Mouse (Mus musculus): ENCODE results near the gene Glul. TPM values are rescaled to one million over a fixed set of nuclear protein-coding genes. Genes with fewer than 3 reads are reported as not detected.
A peak's percentile ranks its signal among the peaks of the same experiment; 100 is the strongest.

The Glul gene
- polyA plus RNA-seq, 1 experiment from 2014 or later, result 146 TPM

DNA sequence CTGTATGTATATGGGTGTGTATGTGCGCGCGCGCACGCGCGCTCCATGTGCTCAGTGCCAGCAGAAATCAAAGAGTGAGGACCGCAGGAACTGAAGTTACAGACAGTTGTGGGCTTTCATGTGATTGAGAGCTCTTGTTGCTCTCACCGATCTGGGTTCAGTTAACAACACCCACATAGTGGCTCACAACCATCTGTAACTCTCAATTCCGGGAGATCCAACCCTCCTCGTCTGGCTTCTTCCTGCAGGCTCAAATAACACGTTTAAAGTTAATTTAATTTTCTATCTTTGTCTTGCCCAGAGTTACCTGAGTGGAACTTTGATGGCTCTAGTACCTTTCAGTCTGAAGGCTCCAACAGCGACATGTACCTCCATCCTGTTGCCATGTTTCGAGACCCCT, 4.5 kb downstream of the Glul start:
- peaks cover 48% of the 10 kb centered on the region for H3K36me3 ChIP-seq (ENCODE audit: control insufficient read depth, insufficient read depth, low read length)
- no peak for ATAC-seq (replicated peaks; ENCODE audit: low FRiP score)
- H3K4me3 ChIP-seq (ENCODE audit: low read depth, low read length), result no peak overlapping the region
- H3K9me3 ChIP-seq (ENCODE audit: control insufficient read depth, low read length), result no peaks in the 10 kb centered on the region
- no peak overlapping the region for H3K4me2 ChIP-seq
- WGBS, result 94% methylated on average over 14 of the region's 14 CpGs
- DNase-seq (ENCODE audit: low spot score), result no peak
- H3K27me3 ChIP-seq (replicated peaks; ENCODE audit: control insufficient read depth, insufficient read depth, low read length), result no peaks in the 10 kb centered on the region
- H3K9ac ChIP-seq (ENCODE audit: low read depth, low read length), result no peak overlapping the region
- no peak overlapping the region for H3K27ac ChIP-seq (ENCODE audit: low read depth, low read length)
- peaks cover 4% of the 10 kb centered on the region; the same call in 1 of the 2 replicates for H3K4me1 ChIP-seq (replicated peaks; ENCODE audit: control insufficient read depth, insufficient read depth, low read length)

DNA sequence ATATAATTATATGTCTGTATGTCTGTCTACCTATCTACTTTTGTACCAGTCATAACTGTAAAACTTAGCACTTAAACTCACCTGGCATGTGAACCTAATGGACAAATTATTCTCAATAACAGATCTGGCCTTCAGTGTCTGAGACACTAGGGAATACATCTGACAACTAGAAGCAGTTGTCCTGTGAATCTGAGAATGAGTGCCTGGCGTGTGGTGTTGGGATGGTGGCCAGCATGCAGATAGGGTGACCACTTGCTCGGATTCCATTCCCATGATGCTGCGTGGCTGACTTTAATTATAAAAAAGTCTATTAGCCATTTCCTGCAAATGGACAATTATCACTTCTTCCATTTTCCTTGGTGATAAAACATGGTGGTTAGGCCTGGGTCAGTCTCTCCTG, 6.1 kb downstream of the Glul start:
- Histone ChIP-seq H3K36me3 (ENCODE audit: control insufficient read depth, insufficient read depth, low read length) (peaks cover 49% of the 10 kb centered on the region), H3K4me2 (no peak overlapping the region), H3K9ac (ENCODE audit: low read depth, low read length) (no peak overlapping the region), H3K27ac (ENCODE audit: low read depth, low read length) (no peak overlapping the region), H3K27me3 (replicated peaks; ENCODE audit: control insufficient read depth, insufficient read depth, low read length) (no peaks in the 10 kb centered on the region), H3K9me3 (ENCODE audit: control insufficient read depth, low read length) (no peaks in the 10 kb centered on the region), H3K4me3 (ENCODE audit: low read depth, low read length) (no peak overlapping the region), H3K4me1 (replicated peaks; ENCODE audit: control insufficient read depth, insufficient read depth, low read length) (peaks cover 4% of the 10 kb centered on the region; the same call in 1 of the 2 replicates)
- no peak for DNase-seq (ENCODE audit: low spot score)
- ATAC-seq (replicated peaks; ENCODE audit: low FRiP score), result no peak
- 89% methylated on average over 3 of the region's 3 CpGs for WGBS

DNA sequence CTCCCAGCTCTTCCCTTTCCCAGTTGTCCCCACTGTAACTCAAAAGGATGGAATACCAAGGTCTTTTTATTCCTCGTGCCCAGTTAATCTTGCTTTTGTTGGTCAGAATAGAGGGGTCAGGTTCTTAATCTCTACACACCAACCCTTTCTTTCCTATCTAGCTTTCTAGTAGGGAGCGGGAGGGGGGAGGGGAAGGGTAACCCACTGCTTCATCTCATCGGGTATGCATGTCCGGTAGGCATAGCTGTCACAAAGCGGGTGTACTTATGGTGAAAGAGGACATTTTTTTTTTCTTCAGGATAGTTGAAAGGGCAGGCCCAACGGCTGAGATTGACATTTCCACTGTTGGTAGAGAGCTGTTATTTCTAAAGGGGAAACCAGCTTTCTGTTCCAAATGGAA, 8.5 kb downstream of the Glul start:
- DNase-seq (ENCODE audit: low spot score) (no peak), ATAC-seq (replicated peaks; ENCODE audit: low FRiP score) (no peak)
- WGBS, result 86% methylated on average over 6 of the region's 6 CpGs
- H3K4me2 ChIP-seq, result no peak overlapping the region
- no peaks in the 10 kb centered on the region for H3K4me1 ChIP-seq (replicated peaks; ENCODE audit: control insufficient read depth, insufficient read depth, low read length)
- no peak overlapping the region for H3K4me3 ChIP-seq (ENCODE audit: low read depth, low read length)
- no peak overlapping the region for H3K27ac ChIP-seq (ENCODE audit: low read depth, low read length)
- H3K36me3 ChIP-seq (ENCODE audit: control insufficient read depth, insufficient read depth, low read length), result peaks cover 45% of the 10 kb centered on the region
- no peak overlapping the region for H3K9ac ChIP-seq (ENCODE audit: low read depth, low read length)
- no peaks in the 10 kb centered on the region for H3K27me3 ChIP-seq (replicated peaks; ENCODE audit: control insufficient read depth, insufficient read depth, low read length)
- no peaks in the 10 kb centered on the region for H3K9me3 ChIP-seq (ENCODE audit: control insufficient read depth, low read length)

- Histone ChIP-seq H3K4me3 (ENCODE audit: low read depth, low read length) (no peak overlapping the region), H3K36me3 (ENCODE audit: control insufficient read depth, insufficient read depth, low read length) (peaks cover 40% of the 10 kb centered on the region), H3K9me3 (ENCODE audit: control insufficient read depth, low read length) (no peaks in the 10 kb centered on the region), H3K4me1 (replicated peaks; ENCODE audit: control insufficient read depth, insufficient read depth, low read length) (no peaks in the 10 kb centered on the region), H3K9ac (ENCODE audit: low read depth, low read length) (no peak overlapping the region), H3K27ac (ENCODE audit: low read depth, low read length) (no peak overlapping the region), H3K27me3 (replicated peaks; ENCODE audit: control insufficient read depth, insufficient read depth, low read length) (no peaks in the 10 kb centered on the region), H3K4me2 (no peak overlapping the region)
- ATAC-seq (replicated peaks; ENCODE audit: low FRiP score) (no peak), DNase-seq (ENCODE audit: low spot score) (no peak)
- WGBS, result 94% methylated on average over 4 of the region's 4 CpGs
Measured at GRCm38 (mm10) chr1:153908741-153909140, 9.0 kb downstream of the Glul start.

GRCm38 (mm10) chr1:153909213-153909962, 9.6 kb downstream of the Glul start:
- H3K27me3 ChIP-seq (replicated peaks; ENCODE audit: control insufficient read depth, insufficient read depth, low read length), result no peaks in the 10 kb centered on the region
- H3K36me3 ChIP-seq (ENCODE audit: control insufficient read depth, insufficient read depth, low read length), result peaks cover 33% of the 10 kb centered on the region
- no peak for DNase-seq (ENCODE audit: low spot score)
- H3K4me3 ChIP-seq (ENCODE audit: low read depth, low read length), result no peak overlapping the region
- H3K27ac ChIP-seq (ENCODE audit: low read depth, low read length), result no peak overlapping the region
- WGBS, result 67% methylated on average over 10 of the region's 10 CpGs
- no peaks in the 10 kb centered on the region for H3K4me1 ChIP-seq (replicated peaks; ENCODE audit: control insufficient read depth, insufficient read depth, low read length)
- no peak for ATAC-seq (replicated peaks; ENCODE audit: low FRiP score)
- H3K4me2 ChIP-seq, result no peak overlapping the region
- no peaks in the 10 kb centered on the region for H3K9me3 ChIP-seq (ENCODE audit: control insufficient read depth, low read length)
- no peak overlapping the region for H3K9ac ChIP-seq (ENCODE audit: low read depth, low read length)

DNA sequence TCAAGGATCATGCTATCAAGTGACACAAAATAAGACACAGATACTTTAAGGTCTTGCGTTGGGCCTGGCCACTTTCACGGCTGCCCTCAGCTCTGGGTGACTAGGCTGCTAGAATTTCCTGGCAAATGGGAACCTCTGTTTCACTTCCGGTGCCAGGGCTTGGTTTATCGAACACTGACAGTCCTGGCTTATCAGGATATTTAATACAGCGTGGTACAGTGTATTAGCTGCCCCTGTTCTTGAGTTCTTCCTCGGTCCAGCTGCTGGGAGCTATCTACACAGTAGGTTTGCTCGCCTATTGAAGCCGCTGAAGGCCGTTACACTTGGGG, 10.2 kb downstream of the Glul start:
- Histone ChIP-seq H3K27me3 (replicated peaks; ENCODE audit: control insufficient read depth, insufficient read depth, low read length) (no peaks in the 10 kb centered on the region), H3K4me2 (no peak overlapping the region), H3K9me3 (ENCODE audit: control insufficient read depth, low read length) (no peaks in the 10 kb centered on the region), H3K4me1 (replicated peaks; ENCODE audit: control insufficient read depth, insufficient read depth, low read length) (no peaks in the 10 kb centered on the region), H3K4me3 (ENCODE audit: low read depth, low read length) (no peak overlapping the region), H3K9ac (ENCODE audit: low read depth, low read length) (no peak overlapping the region), H3K36me3 (ENCODE audit: control insufficient read depth, insufficient read depth, low read length) (peaks cover 28% of the 10 kb centered on the region), H3K27ac (ENCODE audit: low read depth, low read length) (no peak overlapping the region)
- 76% methylated on average over 9 of the region's 9 CpGs for WGBS
- ATAC-seq (replicated peaks; ENCODE audit: low FRiP score) (peak; percentile 39; the same call in 1 of the 2 replicates), DNase-seq (ENCODE audit: low spot score) (no peak)

DNA sequence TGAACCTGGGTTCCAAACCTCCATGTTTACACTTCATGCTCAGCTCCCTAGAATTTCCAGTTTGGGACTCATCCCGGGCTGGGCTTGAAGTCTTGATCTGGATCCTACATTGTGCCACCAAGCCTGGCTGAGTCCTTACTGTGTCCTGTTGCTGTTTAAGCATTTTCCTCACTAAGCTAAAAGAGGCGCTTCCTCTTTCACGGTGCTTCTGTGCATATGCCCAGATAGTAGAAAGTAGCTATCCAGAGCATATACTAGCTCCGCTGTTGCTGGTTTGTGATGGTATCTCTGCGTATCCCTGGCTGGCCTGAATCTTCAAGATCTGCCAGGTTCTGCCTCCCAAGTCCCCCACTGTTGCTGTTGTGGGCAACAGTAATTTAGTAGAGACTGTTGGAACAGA, 10.7 kb downstream of the Glul start:
- DNase-seq (ENCODE audit: low spot score) (no peak), ATAC-seq (replicated peaks; ENCODE audit: low FRiP score) (no peak)
- Histone ChIP-seq H3K4me1 (replicated peaks; ENCODE audit: control insufficient read depth, insufficient read depth, low read length) (no peaks in the 10 kb centered on the region), H3K36me3 (ENCODE audit: control insufficient read depth, insufficient read depth, low read length) (peaks cover 23% of the 10 kb centered on the region), H3K9ac (ENCODE audit: low read depth, low read length) (no peak overlapping the region), H3K4me3 (ENCODE audit: low read depth, low read length) (no peak overlapping the region), H3K9me3 (ENCODE audit: control insufficient read depth, low read length) (no peaks in the 10 kb centered on the region), H3K27me3 (replicated peaks; ENCODE audit: control insufficient read depth, insufficient read depth, low read length) (no peaks in the 10 kb centered on the region), H3K4me2 (no peak overlapping the region), H3K27ac (ENCODE audit: low read depth, low read length) (no peak overlapping the region; the same call in 1 of the 2 replicates)
- 81% methylated on average over 5 of the region's 5 CpGs for WGBS

DNA sequence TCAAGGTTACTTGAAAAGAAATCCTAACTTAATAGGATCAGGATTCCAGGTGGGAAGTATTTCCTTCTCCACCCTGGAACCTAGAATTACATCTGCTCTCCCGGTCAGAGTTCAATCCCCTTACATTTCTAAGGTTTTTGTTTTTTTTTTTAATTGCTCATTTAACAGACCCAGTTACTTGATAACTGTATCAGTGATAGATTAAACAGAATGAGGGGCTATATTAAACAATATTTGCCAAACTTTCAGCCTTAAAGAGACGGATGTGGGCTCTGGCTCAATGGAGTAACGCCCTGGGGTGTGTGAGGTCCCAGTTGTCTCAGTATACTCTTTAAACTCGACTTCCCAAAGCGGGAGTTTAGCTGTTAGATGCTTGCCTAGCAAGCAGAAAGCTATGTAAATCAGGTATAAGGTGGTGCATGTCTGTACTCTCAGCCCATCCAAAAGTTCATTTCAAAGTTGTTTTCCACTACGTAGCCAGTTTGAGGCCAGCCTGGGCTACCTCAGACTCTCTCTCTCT, 11.6 kb downstream of the Glul start:
- ATAC-seq (replicated peaks; ENCODE audit: low FRiP score), result no peak
- Histone ChIP-seq H3K9me3 (ENCODE audit: control insufficient read depth, low read length) (no peaks in the 10 kb centered on the region), H3K9ac (ENCODE audit: low read depth, low read length) (no peak overlapping the region), H3K4me2 (no peak overlapping the region), H3K4me1 (replicated peaks; ENCODE audit: control insufficient read depth, insufficient read depth, low read length) (no peaks in the 10 kb centered on the region), H3K27ac (ENCODE audit: low read depth, low read length) (no peak overlapping the region; the same call in 1 of the 2 replicates), H3K36me3 (ENCODE audit: control insufficient read depth, insufficient read depth, low read length) (peaks cover 18% of the 10 kb centered on the region), H3K27me3 (replicated peaks; ENCODE audit: control insufficient read depth, insufficient read depth, low read length) (no peaks in the 10 kb centered on the region), H3K4me3 (ENCODE audit: low read depth, low read length) (no peak overlapping the region)
- 87% methylated on average over 6 of the region's 6 CpGs for WGBS
- no peak for DNase-seq (ENCODE audit: low spot score)

- no peak for ATAC-seq (replicated peaks; ENCODE audit: low FRiP score)
- H3K9me3 ChIP-seq (ENCODE audit: control insufficient read depth, low read length), result no peaks in the 10 kb centered on the region
- H3K4me2 ChIP-seq, result no peak overlapping the region
- DNase-seq (ENCODE audit: low spot score), result no peak
- H3K27me3 ChIP-seq (replicated peaks; ENCODE audit: control insufficient read depth, insufficient read depth, low read length), result no peaks in the 10 kb centered on the region
- WGBS, result 67% methylated on average over 3 of the region's 3 CpGs
- no peak overlapping the region for H3K4me3 ChIP-seq (ENCODE audit: low read depth, low read length)
- H3K36me3 ChIP-seq (ENCODE audit: control insufficient read depth, insufficient read depth, low read length), result 0 out of 2 replicates have a peak, but pooled peaks cover 3% of the 10 kb centered on the region
- no peaks in the 10 kb centered on the region for H3K4me1 ChIP-seq (replicated peaks; ENCODE audit: control insufficient read depth, insufficient read depth, low read length)
- no peak overlapping the region for H3K27ac ChIP-seq (ENCODE audit: low read depth, low read length)
- no peak overlapping the region for H3K9ac ChIP-seq (ENCODE audit: low read depth, low read length)
Measured at GRCm38 (mm10) chr1:153913869-153914268, 14.1 kb downstream of the Glul start.

Measured in liver, embryonic 11.5 days (tissue).